Comparison of ENCODE assay signal across 16 mouse cellular contexts in genomic region chr2:118541716-118542115, GRCm38 (mm10). TPM values are rescaled to one million over a fixed set of nuclear protein-coding genes. Genes with fewer than 3 reads are reported as not detected.
DNase-seq lines count a peak whose midpoint lies in the region; ATAC-seq and TF ChIP-seq lines count a peak whose summit lies in the region.
"Had no signal": no experiment of that assay in that cellular context is flagged by ENCODE, and none has a peak within 500 bp of the region (broad histone marks: within the 10 kb centered on the region; RNA-seq: fewer than 3 reads in every experiment).

No protein-coding gene starts in this region.

- peaks cover 91% of the 10 kb centered on the region for H3K4me1 ChIP-seq in kidney, embryonic 15.5 days
- peaks cover 74% of the 10 kb centered on the region for H3K4me1 ChIP-seq in bone marrow macrophage, adult 2 months (ENCODE audit: control insufficient read depth, insufficient read depth, low read length)
- H3K4me1 ChIP-seq in intestine, embryonic 14.5 days (replicated peaks; ENCODE audit: control insufficient read depth, insufficient read depth, low read length), result peaks cover 77% of the 10 kb centered on the region

- no peak overlapping the region for H3K4me2 ChIP-seq in kidney, embryonic 15.5 days
- H3K4me2 ChIP-seq in intestine, embryonic 14.5 days (ENCODE audit: low read length), result no peak overlapping the region
- H3K4me2 ChIP-seq: hindbrain, embryonic 13.5 days had no signal

- H3K36me3 ChIP-seq in kidney, embryonic 15.5 days, result peaks cover 9% of the 10 kb centered on the region
- peaks cover 11% of the 10 kb centered on the region; the same call in 1 of the 2 replicates for H3K36me3 ChIP-seq in intestine, embryonic 14.5 days (ENCODE audit: control insufficient read depth, insufficient read depth, low read length)
- H3K36me3 ChIP-seq: G1E had no signal

- H3K9ac ChIP-seq in kidney, embryonic 15.5 days, result no peak overlapping the region
- no peak overlapping the region for H3K9ac ChIP-seq in intestine, embryonic 14.5 days (ENCODE audit: low read length)

- ATAC-seq in kidney, embryonic 15.5 days (replicated peaks; ENCODE audit: low FRiP score), result no peak
- ATAC-seq in intestine, embryonic 14.5 days (replicated peaks; ENCODE audit: low FRiP score, low TSS enrichment, low read depth), result no peak
- ATAC-seq: forebrain, embryonic 14.5 days had no signal

- H3K9me3 ChIP-seq in kidney, embryonic 15.5 days (replicated peaks), result no peaks in the 10 kb centered on the region
- no peaks in the 10 kb centered on the region for H3K9me3 ChIP-seq in intestine, embryonic 14.5 days (ENCODE audit: control insufficient read depth, low read length)
- H3K9me3 ChIP-seq: G1E; hindbrain, embryonic 13.5 days had no signal

- 83% methylated on average over 3 of the region's 3 CpGs for WGBS in kidney, embryonic 15.5 days
- 84% methylated on average over 3 of the region's 3 CpGs for WGBS in intestine, embryonic 14.5 days

- no peak for TF ChIP-seq POLR2A in bone marrow macrophage, adult 2 months (IDR thresholded peaks at IDR 0.05; ENCODE audit: borderline replicate concordance, low read depth, low read length)

- H3K27ac ChIP-seq in kidney, embryonic 15.5 days, result peak overlapping the region; percentile 23; the same call in 1 of the 2 replicates
- peak overlapping the region; percentile 91 for H3K27ac ChIP-seq in bone marrow macrophage, adult 2 months (ENCODE audit: insufficient read depth, low read depth, low read length)
- peak overlapping the region; percentile 98 for H3K27ac ChIP-seq in intestine, embryonic 14.5 days (ENCODE audit: low read depth)

- no peak for TF ChIP-seq CTCF in bone marrow macrophage, adult 2 months (IDR thresholded peaks at IDR 0.05; ENCODE audit: low read depth, low read length)

- intact Hi-C loops in heart, postnatal 25 days (cut with DNase I), result no loop called here

- H3K4me3 ChIP-seq in kidney, embryonic 15.5 days (replicated peaks), result no peak overlapping the region
- no peak overlapping the region for H3K4me3 ChIP-seq in bone marrow macrophage, adult 2 months (ENCODE audit: insufficient read depth, low read length)
- H3K4me3 ChIP-seq in intestine, embryonic 14.5 days (ENCODE audit: low read depth, low read length), result no peak overlapping the region
- H3K4me3 ChIP-seq: hindbrain, embryonic 13.5 days had no signal

- peak; percentile 86 for DNase-seq in heart, adult 11 months
- no peak for DNase-seq in heart, postnatal 25 days (ENCODE audit: low spot score)
- no peak for DNase-seq in kidney, postnatal 10 days
- DNase-seq in intestine, embryonic 14.5 days (ENCODE audit: low spot score), result no peak
- DNase-seq in thymus, postnatal 14 days, result no peak
- no peak for DNase-seq in right cerebral cortex, postnatal 4 days
- DNase-seq: adrenal gland, postnatal 10 days; kidney, postnatal 25 days; left cerebral cortex, postnatal 4 days; liver, postnatal 0 days; thymus, postnatal 25 days had no signal

- no peaks in the 10 kb centered on the region for H3K27me3 ChIP-seq in kidney, embryonic 15.5 days
- H3K27me3 ChIP-seq in intestine, embryonic 14.5 days (replicated peaks; ENCODE audit: control insufficient read depth, insufficient read depth, low read length), result no peaks in the 10 kb centered on the region

RNA-seq across cellular contexts. Expression of gene Bmf, which starts 7.8 kb away (rescaled TPM):
- 10 to 100 TPM in 1 of 2 experiments, 1 to 10 TPM in 1; 7.3 to 11.5 TPM for total RNA-seq in heart, postnatal 25 days (2021)
- polyA plus RNA-seq in kidney, embryonic 15.5 days (2015; fragmentation: Nextera tagmentation; extraction: Ambion mirVana), result 7.6 and 8.2 TPM in 2 replicates
- 30.0 and 44.1 TPM in 2 replicates for polyA plus RNA-seq in bone marrow macrophage, adult 2 months (2012; ENCODE audit: insufficient read depth, insufficient read length, missing spikeins)
- 4.9 and 5.0 TPM in 2 replicates for polyA plus RNA-seq in intestine, embryonic 14.5 days (2014; fragmentation: Nextera tagmentation; extraction: Ambion mirVana)
- polyA plus RNA-seq: G1E had no signal

RNA-seq across cellular contexts. Expression of gene Bub1b, which starts 56.3 kb away (rescaled TPM):
- total RNA-seq in heart, postnatal 25 days (2021), result 1 to 10 TPM; 1.9 to 2.2 TPM
- polyA plus RNA-seq in kidney, embryonic 15.5 days (2015; fragmentation: Nextera tagmentation; extraction: Ambion mirVana), result 98.5 and 103 TPM in 2 replicates
- polyA plus RNA-seq in bone marrow macrophage, adult 2 months (2012; ENCODE audit: insufficient read depth, insufficient read length, missing spikeins), result 43.3 and 49.9 TPM in 2 replicates
- polyA plus RNA-seq in intestine, embryonic 14.5 days (2014; fragmentation: Nextera tagmentation; extraction: Ambion mirVana), result 81.4 and 94.0 TPM in 2 replicates

Comparison
In these comparisons a context has a peak if more than half of its experiments do, and no peak if none do; other contexts are left out.
1. H3K27ac ChIP-seq: peak in every context shown above with its lines; median percentile 98 in intestine, embryonic 14.5 days; 91 in bone marrow macrophage, adult 2 months; 23 in kidney, embryonic 15.5 days.